8 mouse cellular contexts compared by ENCODE assay signal in the genomic region with DNA sequence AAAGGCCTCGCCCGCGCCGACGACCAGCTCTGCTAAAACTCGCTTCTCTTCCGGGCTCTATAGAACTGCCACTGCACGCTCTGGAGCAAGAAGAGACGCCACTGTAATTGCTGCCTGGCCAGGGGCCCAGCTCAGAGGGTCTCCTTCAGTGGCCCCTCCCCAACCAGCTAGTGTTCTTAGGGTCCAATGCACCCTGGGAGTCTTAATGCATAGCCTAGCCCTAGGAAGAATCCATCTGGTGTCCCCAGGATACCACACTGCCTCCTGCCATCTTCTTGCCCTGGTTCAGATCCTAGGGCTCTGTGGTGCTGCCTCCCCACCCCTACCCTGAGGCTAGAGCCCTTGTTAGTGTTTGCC. TPM values are rescaled to one million over a fixed set of nuclear protein-coding genes. Genes with fewer than 3 reads are reported as not detected.
DNase-seq lines count a peak whose midpoint lies in the region; ATAC-seq and TF ChIP-seq lines count a peak whose summit lies in the region.

No protein-coding gene starts in this region.

- no peak for TF ChIP-seq POLR2A in bone marrow, adult 2 months (IDR thresholded peaks at IDR 0.05; ENCODE audit: borderline replicate concordance, control insufficient read depth, low read depth, low read length)

- H3K36me3 ChIP-seq in macrophage (ENCODE audit: inconsistent target) = peaks cover 17% of the 10 kb centered on the region

- peak overlapping the region; percentile 31; the same call in 1 of the 2 replicates for H3K27ac ChIP-seq in gastrocnemius, adult 2 months
- no peak overlapping the region; the same call in 1 of the 2 replicates for H3K27ac ChIP-seq in bone marrow, adult 2 months (ENCODE audit: control insufficient read depth, insufficient read depth, low read depth, low read length, poor library complexity)
- no peak overlapping the region for H3K27ac ChIP-seq in macrophage

- no peaks in the 10 kb centered on the region; the same call in 1 of the 2 replicates for H3K4me1 ChIP-seq in bone marrow, adult 2 months (ENCODE audit: control insufficient read depth, insufficient read depth, low read length)

- no peak for DNase-seq in gastrocnemius, adult 2 months
- no peak for DNase-seq in gastrocnemius, postnatal 14 days
- peak; percentile 6 to 7 for DNase-seq in heart, postnatal 36 days
- DNase-seq in gastrocnemius, postnatal 4 days (ENCODE audit: low spot score in 2 of 2) = no peak
- no peak for DNase-seq in left cerebral cortex, adult 18-20 months (ENCODE audit: low spot score in 2 of 2)

- no peak for TF ChIP-seq CTCF in gastrocnemius, adult 2 months (IDR thresholded peaks at IDR 0.05)
- no peak for TF ChIP-seq CTCF in bone marrow, adult 2 months (IDR thresholded peaks at IDR 0.05; ENCODE audit: control insufficient read depth, insufficient read depth, low read length)

- ATAC-seq in monocyte, adult 5-6 weeks (replicated peaks; ENCODE audit: insufficient number of reproducible peaks, low FRiP score, low TSS enrichment, poor library complexity, severe bottlenecking) = no peak

- intact Hi-C loops in gastrocnemius, adult 2 months (cut with DNase I) = no loop called here
- intact Hi-C loops in gastrocnemius, postnatal 14 days (cut with DNase I; ENCODE audit: low total_unique reads) = no loop called here
- intact Hi-C loops in heart, postnatal 36 days (cut with DNase I) = no loop called here

- WGBS in bone marrow, adult 2 months = 9% methylated on average over 9 of the region's 9 CpGs
- 27% methylated on average over 7 of the region's 9 CpGs for WGBS in macrophage (ENCODE audit: missing documents)

- H3K4me3 ChIP-seq in gastrocnemius, adult 2 months = peak overlapping the region; percentile 69
- peak overlapping the region; percentile 52 for H3K4me3 ChIP-seq in bone marrow, adult 2 months (replicated peaks; ENCODE audit: control insufficient read depth, low read depth, low read length)
- peak overlapping the region; percentile 2; the same call in 1 of the 2 replicates for H3K4me3 ChIP-seq in macrophage (ENCODE audit: inconsistent target)

- no peaks in the 10 kb centered on the region for H3K79me2 ChIP-seq in macrophage (ENCODE audit: inconsistent target)

RNA-seq across cellular contexts. Expression of a gene that starts 41.5 kb away (rescaled TPM):
- 10 to 100 TPM; 30.7 to 35.3 TPM for total RNA-seq in gastrocnemius, adult 2 months (2021)
- 10 to 100 TPM; 28.3 to 30.5 TPM for total RNA-seq in gastrocnemius, postnatal 14 days (2021)
- 40.2 and 44.8 TPM in 2 replicates for polyA plus RNA-seq in bone marrow, adult 2 months (2011; ENCODE audit: insufficient read depth, insufficient read length, low replicate concordance, missing spikeins)
- 10 to 100 TPM; 45.6 to 46.3 TPM for total RNA-seq in heart, postnatal 36 days (2021)
- 100 to 1,000 TPM in 5 of 26 experiments, 10 to 100 TPM in 21; 26.4 to 114 (median 66.6) TPM for total RNA-seq in macrophage (2018; cell fraction: chromatin; rRNA removed)
- total RNA-seq in macrophage (2018; cell fraction: cytosol; rRNA removed) = 10 to 100 TPM; 23.7 to 48.9 (median 36.3) TPM
- 100 to 1,000 TPM in 1 of 26 experiments, 10 to 100 TPM in 25; 24.2 to 109 (median 50.5) TPM for total RNA-seq in macrophage (2018; cell fraction: nucleus; rRNA removed)
- polyA plus RNA-seq in macrophage (2018) = 40.4 to 47.3 TPM (median 46.4 TPM) in 3 replicates
- total RNA-seq in monocyte, adult 5-6 weeks (2017) = 62.8 to 81.6 TPM (median 63.1 TPM) in 3 replicates
- total RNA-seq in gastrocnemius, postnatal 4 days (2021) = 10 to 100 TPM; 39.0 to 43.5 TPM
- total RNA-seq in left cerebral cortex, adult 18-20 months (2021) = 10 to 100 TPM; 70.5 to 73.8 TPM

RNA-seq across cellular contexts. Expression of a gene that starts 45.8 kb away (rescaled TPM):
- under 1 TPM; 0.08 to 0.14 TPM for total RNA-seq in gastrocnemius, adult 2 months (2021)
- total RNA-seq in gastrocnemius, postnatal 14 days (2021) = 1 to 10 TPM in 1 of 2 experiments, under 1 TPM in 1; 0.55 to 1.3 TPM
- not detected in 2 replicates for polyA plus RNA-seq in bone marrow, adult 2 months (2011; ENCODE audit: insufficient read depth, insufficient read length, low replicate concordance, missing spikeins)
- total RNA-seq in heart, postnatal 36 days (2021) = under 1 TPM; 0.22 to 0.56 TPM
- not detected for total RNA-seq in macrophage (2018; cell fraction: chromatin; rRNA removed)
- total RNA-seq in macrophage (2018; cell fraction: cytosol; rRNA removed) = not detected
- not detected for total RNA-seq in macrophage (2018; cell fraction: nucleus; rRNA removed)
- polyA plus RNA-seq in macrophage (2018) = not detected in 3 replicates
- total RNA-seq in monocyte, adult 5-6 weeks (2017) = not detected in 3 replicates
- under 1 TPM; 0.73 to 0.76 TPM for total RNA-seq in gastrocnemius, postnatal 4 days (2021)
- 1 to 10 TPM; 1.6 to 2.3 TPM for total RNA-seq in left cerebral cortex, adult 18-20 months (2021)

Comparison
In these comparisons a context has a peak if more than half of its experiments do, and no peak if none do; other contexts are left out.
1. DNase-seq: peak in heart, postnatal 36 days (2 of 2); none in gastrocnemius, adult 2 months (single experiment), gastrocnemius, postnatal 14 days (single experiment), gastrocnemius, postnatal 4 days (0 of 2) and left cerebral cortex, adult 18-20 months (0 of 2).
2. H3K4me3 ChIP-seq: peak in every context shown above with its lines; median percentile 69 in gastrocnemius, adult 2 months; 52 in bone marrow, adult 2 months; 2 in macrophage.